Mouse (Mus musculus) liver, embryonic 11.5 days (tissue): ENCODE results near the gene Cacna1d. TPM values are rescaled to one million over a fixed set of nuclear protein-coding genes. Genes with fewer than 3 reads are reported as not detected.

Source experiments
- ATAC-seq: fragments of 200-750 bp; cut with Nextera tagmentation; replicated peaks from 2 replicates; pipeline ENCODE4 v1.8.0; 2017; ENCODE audit warnings: moderate number of reproducible peaks, mild to moderate bottlenecking, moderate TSS enrichment, moderate library complexity; ENCODE audit not compliant: low FRiP score
- DNase-seq: peaks from one replicate; pipeline ENCODE4 v3.0.0-alpha.2; 2017; ENCODE audit warnings: low spot score
- H3K27ac ChIP-seq: fragments of 300-500 bp; sonication (generic); 2 replicates; pipeline ENCODE4 v1.5.1; 2014; ENCODE audit warnings: mild to moderate bottlenecking, low read depth, low read length, control low read depth
- H3K27me3 ChIP-seq: fragments of 300-500 bp; sonication (generic); replicated peaks from 2 replicates; pipeline ENCODE4 v1.6.1; 2014; ENCODE audit warnings: low read length, mixed read lengths; ENCODE audit not compliant: control insufficient read depth, insufficient read depth
- H3K36me3 ChIP-seq: fragments of 300-500 bp; sonication (generic); 2 replicates; pipeline ENCODE4 v1.6.1; 2014; ENCODE audit warnings: mild to moderate bottlenecking, low read length, moderate library complexity, mixed read lengths; ENCODE audit not compliant: control insufficient read depth, insufficient read depth
- H3K4me1 ChIP-seq: fragments of 300-500 bp; sonication (generic); replicated peaks from 2 replicates; pipeline ENCODE4 v1.6.1; 2014; ENCODE audit warnings: low read length, mixed read lengths; ENCODE audit not compliant: control insufficient read depth, insufficient read depth
- H3K4me2 ChIP-seq: fragments of 300-500 bp; sonication (generic); 2 replicates; pipeline ENCODE4 v1.6.1; 2014; ENCODE audit warnings: mild to moderate bottlenecking, control low read depth, moderate library complexity
- H3K4me3 ChIP-seq: fragments of 300-500 bp; sonication (generic); 2 replicates; pipeline ENCODE4 v1.5.1; 2014; ENCODE audit warnings: low read depth, low read length, control low read depth
- H3K9ac ChIP-seq: fragments of 300-500 bp; sonication (generic); 2 replicates; pipeline ENCODE4 v1.6.1; 2014; ENCODE audit warnings: low read depth, low read length, control low read depth
- H3K9me3 ChIP-seq: fragments of 300-500 bp; sonication (generic); 2 replicates; pipeline ENCODE4 v1.6.1; 2016; ENCODE audit warnings: low read length, inconsistent platforms, mixed read lengths; ENCODE audit not compliant: control insufficient read depth
- WGBS: fragments of 180-500 bp; shearing (Covaris S2); extraction: QIAGEN DNeasy Blood & Tissue Kit; methylation state at CpG from one replicate; pipeline ENCODE4 v1.1.7; 2014; 5-methylcytosine and 5-hydroxymethylcytosine counted together
- polyA plus RNA-seq: library from polyadenylated mRNA; unstranded; fragments of >200 nt; fragmentation: Nextera tagmentation; extraction: Ambion mirVana; gene quantifications from 2 replicates; pipeline ENCODE4 v1.2.1, GENCODE M21; 2014

The Cacna1d gene
- polyA plus RNA-seq, 1 experiment from 2014 or later = 1.2 TPM

DNA sequence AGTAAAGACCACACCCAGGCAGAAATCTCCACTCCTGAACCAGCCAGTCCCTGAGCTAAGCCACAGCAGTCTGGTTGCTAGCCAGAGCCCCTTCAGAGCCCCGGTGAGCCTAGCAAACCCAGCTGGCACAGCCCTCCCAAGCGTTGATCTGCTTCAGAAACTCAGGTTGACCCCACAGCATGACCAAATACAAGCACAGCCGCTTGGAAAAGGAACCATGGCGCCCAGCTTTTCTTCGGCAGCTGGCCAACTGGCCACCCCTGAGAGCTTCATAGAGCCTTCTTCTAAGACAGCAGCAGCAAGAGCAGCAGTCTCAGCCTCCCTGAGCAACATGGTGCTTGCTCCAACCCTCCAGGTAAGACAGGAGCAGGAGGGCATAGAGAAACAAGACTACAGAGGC is 28.1 kb upstream of the Cacna1d start:
- Histone ChIP-seq H3K9ac (no peak overlapping the region), H3K27me3 (no peaks in the 10 kb centered on the region), H3K4me3 (no peak overlapping the region), H3K4me1 (peaks cover 4% of the 10 kb centered on the region), H3K36me3 (peaks cover 31% of the 10 kb centered on the region), H3K27ac (no peak overlapping the region), H3K4me2 (no peak overlapping the region), H3K9me3 (no peaks in the 10 kb centered on the region)
- 92% methylated on average over 5 of the region's 5 CpGs for WGBS
- ATAC-seq (no peak), DNase-seq (no peak)

DNA sequence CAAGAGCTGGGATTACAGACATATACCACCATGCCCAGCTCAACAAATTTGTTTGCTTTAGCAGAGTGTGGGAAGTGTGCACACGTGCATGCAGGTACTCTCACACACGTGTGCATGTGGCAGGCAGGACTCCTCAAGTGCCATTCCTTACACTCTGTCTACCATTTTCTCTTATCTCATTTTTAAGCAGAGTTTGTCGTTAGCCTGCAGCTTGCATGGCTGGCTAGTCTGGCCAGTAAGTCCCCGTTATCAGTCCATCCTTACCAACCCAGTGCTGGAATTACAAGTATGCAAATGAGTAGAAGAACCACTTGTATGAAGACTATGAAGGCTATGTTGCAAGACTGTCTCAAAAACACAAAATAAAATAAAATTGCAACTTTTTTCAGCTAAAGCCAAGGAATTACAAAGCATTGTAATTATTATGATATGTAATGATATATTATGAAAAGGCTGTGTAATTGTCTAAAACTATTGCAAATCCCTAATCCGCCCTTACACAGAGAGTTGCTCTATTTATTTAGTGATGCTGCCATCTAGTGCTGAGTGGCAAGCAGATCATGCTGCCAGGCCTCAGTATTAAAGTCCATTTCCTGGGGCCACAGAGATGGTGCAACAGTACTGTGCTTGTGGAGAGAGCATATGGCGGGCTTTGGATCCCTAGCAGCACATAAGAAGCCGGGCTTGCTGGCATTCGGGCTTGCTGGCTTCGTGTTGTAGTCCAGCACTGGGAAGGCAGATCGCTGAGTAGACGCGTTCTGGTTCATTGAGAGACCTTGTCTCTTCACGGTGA is 24.9 kb upstream of the Cacna1d start:
- H3K4me3 ChIP-seq = no peak overlapping the region
- H3K9me3 ChIP-seq = no peaks in the 10 kb centered on the region
- no peak overlapping the region for H3K27ac ChIP-seq
- no peak for DNase-seq
- no peak overlapping the region for H3K4me2 ChIP-seq
- ATAC-seq = peak; percentile 81
- no peak overlapping the region for H3K9ac ChIP-seq
- H3K4me1 ChIP-seq = peaks cover 4% of the 10 kb centered on the region
- WGBS = 76% methylated on average over 13 of the region's 13 CpGs
- H3K36me3 ChIP-seq = peaks cover 10% of the 10 kb centered on the region
- no peaks in the 10 kb centered on the region for H3K27me3 ChIP-seq

DNA sequence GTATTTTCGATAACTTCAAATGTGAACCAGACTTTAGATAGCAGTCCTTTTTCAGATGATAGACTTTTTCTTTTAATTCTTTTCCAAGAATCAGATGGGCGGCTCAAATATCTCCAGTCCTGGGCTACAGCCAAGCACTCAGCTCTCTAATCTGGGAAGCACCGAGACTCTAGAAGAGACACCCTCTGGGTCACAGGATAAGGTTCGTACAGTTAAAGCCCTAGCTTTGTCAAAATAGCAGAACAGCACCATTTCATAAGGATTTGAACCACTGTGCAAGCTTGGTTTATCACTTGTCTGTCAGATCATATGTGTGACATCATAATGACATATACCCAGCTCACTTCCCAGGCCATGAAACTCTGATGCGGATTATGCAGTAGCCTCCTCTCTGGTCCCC is 21.6 kb upstream of the Cacna1d start:
- WGBS = 85% methylated on average over 5 of the region's 5 CpGs
- Histone ChIP-seq H3K9ac (no peak overlapping the region), H3K27me3 (no peaks in the 10 kb centered on the region), H3K4me1 (peaks cover 4% of the 10 kb centered on the region), H3K4me2 (no peak overlapping the region), H3K9me3 (no peaks in the 10 kb centered on the region), H3K36me3 (peaks cover 2% of the 10 kb centered on the region; the same call in 1 of the 2 replicates), H3K4me3 (no peak overlapping the region), H3K27ac (no peak overlapping the region)
- DNase-seq (no peak), ATAC-seq (no peak)

DNA sequence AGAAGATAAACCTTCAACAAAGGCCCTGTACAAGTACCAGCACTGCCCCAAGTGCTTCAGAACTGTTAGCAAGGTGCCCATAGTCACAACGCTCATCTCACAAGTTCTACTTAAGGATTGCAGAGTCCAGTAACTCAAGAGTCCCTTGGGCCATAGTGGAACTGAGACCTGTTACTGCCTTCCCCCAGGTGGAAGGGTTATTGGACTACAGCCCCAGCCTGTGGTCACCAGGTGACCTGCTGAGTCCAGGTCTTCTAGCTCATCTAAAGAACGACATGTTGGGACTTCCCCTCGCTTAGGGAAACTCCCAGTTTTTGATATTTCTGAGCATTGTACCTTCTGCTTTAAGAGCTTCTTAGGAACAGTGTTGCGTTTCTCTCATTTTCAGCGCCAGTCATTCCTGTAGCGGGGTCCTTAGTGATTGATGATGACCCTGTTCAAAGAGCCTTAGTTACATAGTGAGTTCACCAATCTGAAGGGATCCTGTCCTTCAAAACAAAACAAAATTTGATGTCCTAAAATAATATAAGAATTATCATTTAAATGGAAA is 19.0 kb upstream of the Cacna1d start:
- Histone ChIP-seq H3K4me1 (no peaks in the 10 kb centered on the region), H3K9ac (no peak overlapping the region), H3K4me3 (no peak overlapping the region), H3K9me3 (no peaks in the 10 kb centered on the region), H3K4me2 (no peak overlapping the region), H3K27me3 (no peaks in the 10 kb centered on the region), H3K36me3 (peaks cover 8% of the 10 kb centered on the region; the same call in 1 of the 2 replicates), H3K27ac (no peak overlapping the region)
- DNase-seq = no peak
- no peak for ATAC-seq
- WGBS = 92% methylated on average over 6 of the region's 6 CpGs

DNA sequence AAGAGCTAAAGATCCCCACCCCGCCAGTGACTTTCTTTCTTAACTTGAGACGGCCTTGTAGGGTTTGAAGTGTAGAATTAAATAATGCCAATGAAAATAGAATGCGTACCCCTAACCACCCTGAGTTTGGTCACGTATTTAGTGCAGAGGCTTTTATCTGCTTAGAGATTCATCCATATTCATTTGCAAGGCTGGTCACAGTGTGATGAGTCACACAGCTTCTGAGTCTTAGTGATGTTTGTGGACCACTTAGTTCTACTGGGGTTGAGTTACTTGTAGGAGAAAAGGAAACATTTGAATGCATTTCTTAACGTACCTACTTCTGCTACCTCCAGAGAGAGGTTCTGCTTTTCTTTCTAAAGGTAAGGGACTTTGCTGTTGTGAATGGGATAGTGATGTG is 13.7 kb upstream of the Cacna1d start:
- peaks cover 11% of the 10 kb centered on the region; the same call in 1 of the 2 replicates for H3K36me3 ChIP-seq
- ATAC-seq = no peak
- H3K4me3 ChIP-seq = no peak overlapping the region
- H3K4me2 ChIP-seq = no peak overlapping the region
- H3K9ac ChIP-seq = no peak overlapping the region
- no peaks in the 10 kb centered on the region for H3K27me3 ChIP-seq
- H3K4me1 ChIP-seq = no peaks in the 10 kb centered on the region
- H3K27ac ChIP-seq = no peak overlapping the region
- no peak for DNase-seq
- no peaks in the 10 kb centered on the region for H3K9me3 ChIP-seq
- WGBS = 89% methylated on average over 5 of the region's 5 CpGs

DNA sequence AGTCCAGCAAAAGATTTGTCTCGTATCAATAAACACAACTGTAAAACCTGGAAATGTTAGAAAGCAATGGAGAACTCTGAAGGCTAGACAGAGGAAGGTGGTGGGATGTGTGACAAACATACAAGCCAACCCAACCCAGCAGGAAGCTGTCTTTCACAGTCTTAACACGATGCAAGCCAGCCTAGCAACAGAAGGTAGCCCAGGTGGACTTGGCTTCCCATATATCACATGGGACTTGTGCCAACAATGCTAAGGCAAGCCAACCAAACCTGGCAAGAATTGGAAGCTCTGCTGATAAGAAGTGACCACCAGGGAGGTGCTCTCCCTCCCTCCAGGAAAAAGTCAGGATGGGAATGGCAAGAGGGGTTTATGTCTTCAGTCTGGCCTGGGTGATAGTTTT is 6.9 kb upstream of the Cacna1d start:
- peaks cover 5% of the 10 kb centered on the region for H3K4me1 ChIP-seq
- H3K9me3 ChIP-seq = no peaks in the 10 kb centered on the region
- no peak overlapping the region for H3K4me3 ChIP-seq
- ATAC-seq (no peak), DNase-seq (no peak)
- H3K27ac ChIP-seq = no peak overlapping the region
- H3K36me3 ChIP-seq = peaks cover 10% of the 10 kb centered on the region; the same call in 1 of the 2 replicates
- 86% methylated on average over 2 of the region's 2 CpGs for WGBS
- H3K4me2 ChIP-seq = no peak overlapping the region
- H3K27me3 ChIP-seq = no peaks in the 10 kb centered on the region
- H3K9ac ChIP-seq = no peak overlapping the region

DNA sequence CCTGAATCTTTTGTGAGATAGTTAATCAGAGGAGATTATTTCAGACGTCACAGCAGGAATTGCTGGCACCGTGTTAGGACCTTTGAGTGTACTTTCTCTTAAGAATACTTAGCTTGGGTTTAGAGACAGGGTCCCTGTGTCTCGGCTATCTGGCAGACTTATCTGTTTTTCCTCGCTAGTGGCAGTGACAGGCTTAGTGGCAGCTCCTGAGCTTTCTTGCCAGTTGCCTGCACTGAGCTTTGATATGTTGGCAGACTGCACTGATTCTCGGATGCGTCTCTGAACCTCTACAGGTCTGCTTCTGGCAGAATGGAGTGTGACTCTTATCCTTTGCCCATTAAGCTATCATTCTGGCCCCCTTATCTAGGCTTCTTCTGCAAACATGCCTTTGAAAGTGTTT is 3.7 kb upstream of the Cacna1d start:
- DNase-seq (no peak), ATAC-seq (no peak)
- Histone ChIP-seq H3K9ac (no peak overlapping the region), H3K4me2 (no peak overlapping the region), H3K9me3 (no peaks in the 10 kb centered on the region), H3K36me3 (peaks cover 8% of the 10 kb centered on the region; the same call in 1 of the 2 replicates), H3K27ac (no peak overlapping the region), H3K4me3 (no peak overlapping the region), H3K4me1 (peaks cover 8% of the 10 kb centered on the region), H3K27me3 (no peaks in the 10 kb centered on the region)
- 58% methylated on average over 6 of the region's 6 CpGs for WGBS

DNA sequence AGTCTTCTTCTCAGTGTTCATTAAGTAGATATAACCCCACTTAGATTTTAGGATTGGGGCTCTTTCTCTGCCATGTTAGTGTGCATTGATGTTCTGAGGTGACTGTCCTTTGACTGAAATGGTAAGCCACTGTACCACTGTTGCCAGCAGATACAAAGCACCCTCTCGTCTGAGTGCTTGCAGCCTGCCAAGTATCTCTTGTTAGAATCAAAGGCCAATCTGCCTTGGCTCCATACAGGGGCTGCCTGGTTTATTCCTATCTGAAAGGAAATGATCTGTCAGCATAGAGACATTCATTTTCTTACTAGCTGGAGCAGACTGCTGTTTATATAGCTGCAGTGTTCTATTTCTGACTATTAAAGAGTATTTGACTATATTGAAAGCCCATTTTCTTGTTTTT is 2.0 kb upstream of the Cacna1d start:
- Histone ChIP-seq H3K36me3 (peaks cover 6% of the 10 kb centered on the region), H3K27ac (no peak overlapping the region)

More for the DNA sequence above, 2.0 kb upstream of the Cacna1d start:
- Histone ChIP-seq H3K9ac (no peak overlapping the region), H3K4me1 (peaks cover 8% of the 10 kb centered on the region), H3K9me3 (no peaks in the 10 kb centered on the region), H3K27me3 (no peaks in the 10 kb centered on the region), H3K4me3 (no peak overlapping the region), H3K4me2 (no peak overlapping the region)
- ATAC-seq (no peak), DNase-seq (no peak)
- WGBS = 51% methylated on average over 1 of the region's 1 CpGs
